In the genomic region with DNA sequence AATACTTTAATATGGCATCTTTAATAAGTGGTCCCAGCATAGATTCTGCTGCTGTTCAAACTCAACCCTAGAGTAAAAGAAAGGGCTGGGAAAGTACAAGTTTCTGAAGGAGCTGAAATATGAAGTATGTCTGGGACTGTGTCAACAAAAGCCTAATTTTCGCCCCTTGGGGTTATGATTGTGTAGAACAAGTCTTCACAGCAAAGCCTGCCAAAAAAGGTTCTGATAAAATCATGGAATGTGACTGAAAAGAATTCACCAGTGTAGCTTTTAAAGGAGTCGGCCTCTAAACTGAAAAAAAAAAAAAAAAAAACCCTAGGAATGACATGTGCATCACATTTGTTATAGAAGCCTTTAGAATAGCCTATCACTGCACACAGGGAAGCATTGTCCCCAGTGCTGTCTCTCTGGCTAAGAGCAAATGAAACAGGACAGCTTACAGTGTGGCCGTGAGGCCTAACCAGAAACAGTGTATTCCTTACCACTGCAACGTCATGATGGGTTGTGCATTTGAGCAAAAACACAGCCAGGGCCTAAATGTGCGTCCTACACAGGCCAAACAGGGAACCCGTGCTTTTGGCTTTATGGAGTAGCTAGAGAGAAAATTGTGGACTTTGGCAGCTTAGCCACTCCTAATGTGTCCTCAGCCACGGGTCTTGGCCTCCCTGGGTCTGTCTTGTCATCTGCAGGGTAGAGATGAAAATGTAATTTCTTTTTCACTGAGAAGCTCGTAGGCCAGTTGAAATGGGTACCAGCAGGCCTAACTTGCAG, we compare ENCODE assay signal across 11 mouse cellular contexts.
A peak's percentile ranks its signal among the peaks of the same experiment; 100 is the strongest.
DNase-seq lines count a peak whose midpoint lies in the region; ATAC-seq and TF ChIP-seq lines count a peak whose summit lies in the region.
"Had no signal": no experiment of that assay in that cellular context is flagged by ENCODE, and none has a peak within 500 bp of the region (broad histone marks: within the 10 kb centered on the region; RNA-seq: fewer than 3 reads in every experiment).

No protein-coding gene starts in this region.

- H3K4me3 ChIP-seq in hindbrain, embryonic 15.5 days = no peak overlapping the region
- no peak overlapping the region for H3K4me3 ChIP-seq in hindbrain, embryonic 12.5 days
- no peak overlapping the region for H3K4me3 ChIP-seq in embryonic facial prominence, embryonic 14.5 days (ENCODE audit: low read depth, low read length)
- no peak overlapping the region for H3K4me3 ChIP-seq in kidney, postnatal 0 days (replicated peaks; ENCODE audit: low read depth, low read length)
- H3K4me3 ChIP-seq: megakaryocyte, embryonic 14.5 days had no signal

- DNase-seq in Muller cell, postnatal 12 days (ENCODE audit: inconsistent ontology term) = peak; percentile 76
- peak; percentile 92 for DNase-seq in embryonic facial prominence, embryonic 14.5 days (ENCODE audit: low spot score)
- DNase-seq in kidney, postnatal 0 days (ENCODE audit: low spot score) = peak; percentile 67
- no peak for DNase-seq in right cerebral cortex, adult 18-20 months
- DNase-seq in adrenal gland, postnatal 14 days = no peak
- no peak for DNase-seq in left cerebral cortex, postnatal 10 days (ENCODE audit: extremely low spot score in 1 of 2, low spot score in 2 of 2)
- DNase-seq: adrenal gland, postnatal 25 days; right cerebral cortex, postnatal 25 days had no signal

- H3K27me3 ChIP-seq in hindbrain, embryonic 15.5 days = no peaks in the 10 kb centered on the region
- no peaks in the 10 kb centered on the region for H3K27me3 ChIP-seq in hindbrain, embryonic 12.5 days
- H3K27me3 ChIP-seq in embryonic facial prominence, embryonic 14.5 days (replicated peaks; ENCODE audit: control insufficient read depth, insufficient read depth, low read length) = no peaks in the 10 kb centered on the region
- H3K27me3 ChIP-seq in kidney, postnatal 0 days (ENCODE audit: insufficient read depth, low read length) = no peaks in the 10 kb centered on the region
- H3K27me3 ChIP-seq: megakaryocyte, embryonic 14.5 days had no signal

- peaks cover 24% of the 10 kb centered on the region for H3K4me1 ChIP-seq in hindbrain, embryonic 15.5 days (replicated peaks)
- peaks cover 33% of the 10 kb centered on the region for H3K4me1 ChIP-seq in hindbrain, embryonic 12.5 days
- H3K4me1 ChIP-seq in embryonic facial prominence, embryonic 14.5 days (ENCODE audit: control insufficient read depth, insufficient read depth, low read length) = peaks cover 22% of the 10 kb centered on the region
- H3K4me1 ChIP-seq in kidney, postnatal 0 days (replicated peaks; ENCODE audit: insufficient read depth, low read length) = peaks cover 21% of the 10 kb centered on the region

- H3K36me3 ChIP-seq in hindbrain, embryonic 15.5 days = no peaks in the 10 kb centered on the region
- no peaks in the 10 kb centered on the region for H3K36me3 ChIP-seq in hindbrain, embryonic 12.5 days
- H3K36me3 ChIP-seq in embryonic facial prominence, embryonic 14.5 days (ENCODE audit: control insufficient read depth, insufficient read depth, low read length) = no peaks in the 10 kb centered on the region
- H3K36me3 ChIP-seq in kidney, postnatal 0 days (ENCODE audit: insufficient read depth, low read length) = no peaks in the 10 kb centered on the region

- TF ChIP-seq CTCF in kidney, postnatal 0 days (IDR thresholded peaks at IDR 0.05; ENCODE audit: low read depth) = no peak

- H3K4me2 ChIP-seq in hindbrain, embryonic 15.5 days = no peak overlapping the region
- no peak overlapping the region for H3K4me2 ChIP-seq in hindbrain, embryonic 12.5 days (replicated peaks)
- H3K4me2 ChIP-seq in embryonic facial prominence, embryonic 14.5 days (ENCODE audit: low read depth, low read length) = no peak overlapping the region
- no peak overlapping the region for H3K4me2 ChIP-seq in kidney, postnatal 0 days (ENCODE audit: low read length)

- intact Hi-C loops in left cerebral cortex, postnatal 10 days (cut with DNase I) = no loop called here

- no peak overlapping the region for H3K9ac ChIP-seq in hindbrain, embryonic 15.5 days
- H3K9ac ChIP-seq in hindbrain, embryonic 12.5 days = no peak overlapping the region
- H3K9ac ChIP-seq in embryonic facial prominence, embryonic 14.5 days (ENCODE audit: low read depth, low read length) = no peak overlapping the region; the same call in 1 of the 2 replicates
- no peak overlapping the region for H3K9ac ChIP-seq in kidney, postnatal 0 days (ENCODE audit: low read depth, low read length)

- H3K9me3 ChIP-seq in hindbrain, embryonic 15.5 days = no peaks in the 10 kb centered on the region
- H3K9me3 ChIP-seq in hindbrain, embryonic 12.5 days (replicated peaks) = no peaks in the 10 kb centered on the region
- no peaks in the 10 kb centered on the region for H3K9me3 ChIP-seq in embryonic facial prominence, embryonic 14.5 days (ENCODE audit: control insufficient read depth, low read length)
- H3K9me3 ChIP-seq in kidney, postnatal 0 days (replicated peaks; ENCODE audit: low read length) = no peaks in the 10 kb centered on the region
- H3K9me3 ChIP-seq: megakaryocyte, embryonic 14.5 days had no signal

- WGBS in hindbrain, embryonic 15.5 days = 55% methylated on average over 8 of the region's 8 CpGs
- WGBS in hindbrain, embryonic 12.5 days = 57% methylated on average over 8 of the region's 8 CpGs
- 37% methylated on average over 8 of the region's 8 CpGs for WGBS in embryonic facial prominence, embryonic 14.5 days
- WGBS in kidney, postnatal 0 days = 58% methylated on average over 8 of the region's 8 CpGs

- no peak for ATAC-seq in hindbrain, embryonic 15.5 days (ENCODE audit: low FRiP score, low read depth)
- no peak for ATAC-seq in hindbrain, embryonic 12.5 days (ENCODE audit: low FRiP score)
- ATAC-seq in embryonic facial prominence, embryonic 14.5 days (ENCODE audit: low read depth) = peak; percentile 70
- ATAC-seq in kidney, postnatal 0 days (replicated peaks; ENCODE audit: low FRiP score, low read depth) = no peak; the same call in 1 of the 2 replicates

- H3K27ac ChIP-seq in hindbrain, embryonic 15.5 days (replicated peaks) = 0 out of 2 replicates have a peak overlapping the region, but pooled peaks have one; percentile 36
- no peak overlapping the region for H3K27ac ChIP-seq in hindbrain, embryonic 12.5 days
- H3K27ac ChIP-seq in embryonic facial prominence, embryonic 14.5 days (replicated peaks; ENCODE audit: low read depth, low read length) = peak overlapping the region; percentile 73
- H3K27ac ChIP-seq in kidney, postnatal 0 days = peak overlapping the region; percentile 60; the same call in 1 of the 2 replicates

Comparison
In these comparisons a context has a peak if more than half of its experiments do, and no peak if none do; other contexts are left out.
1. DNase-seq: peak in Muller cell, postnatal 12 days (single experiment), embryonic facial prominence, embryonic 14.5 days (single experiment) and kidney, postnatal 0 days (single experiment); none in right cerebral cortex, adult 18-20 months (single experiment), adrenal gland, postnatal 14 days (single experiment) and left cerebral cortex, postnatal 10 days (0 of 2).